10 mouse cellular contexts compared by ENCODE assay signal in the genomic region with DNA sequence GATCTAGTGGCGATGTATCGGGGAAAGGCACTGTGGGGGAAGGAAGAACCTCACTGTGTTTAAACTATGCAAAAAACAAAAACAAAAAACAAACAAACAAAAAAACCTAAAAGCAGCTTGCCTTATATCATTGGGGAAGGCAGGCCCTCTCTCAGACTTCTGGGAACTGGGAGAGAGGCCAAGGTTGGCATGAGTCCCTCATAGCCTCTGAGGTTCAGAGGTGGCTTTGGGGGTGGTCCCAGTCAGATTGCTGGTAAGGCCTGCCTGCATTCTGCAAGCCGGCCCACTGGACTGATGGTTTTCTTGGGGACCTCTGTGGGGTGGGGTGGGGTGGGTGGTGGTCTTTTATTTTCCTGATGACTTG. TPM values are rescaled to one million over a fixed set of nuclear protein-coding genes. Genes with fewer than 3 reads are reported as not detected.
A peak's percentile ranks its signal among the peaks of the same experiment; 100 is the strongest.
DNase-seq lines count a peak whose midpoint lies in the region; ATAC-seq and TF ChIP-seq lines count a peak whose summit lies in the region.
"Had no signal": no experiment of that assay in that cellular context is flagged by ENCODE, and none has a peak within 500 bp of the region (broad histone marks: within the 10 kb centered on the region; RNA-seq: fewer than 3 reads in every experiment).

No protein-coding gene starts in this region.

- peak overlapping the region; percentile 49 for H3K4me2 ChIP-seq in kidney, postnatal 0 days (ENCODE audit: low read length)
- peak overlapping the region; percentile 60 for H3K4me2 ChIP-seq in hindbrain, embryonic 13.5 days
- H3K4me2 ChIP-seq in midbrain, embryonic 12.5 days (replicated peaks) = peak overlapping the region; percentile 64

- 37% methylated on average over 3 of the region's 3 CpGs for WGBS in kidney, postnatal 0 days
- 66% methylated on average over 3 of the region's 3 CpGs for WGBS in embryonic facial prominence, embryonic 10.5 days
- WGBS in hindbrain, embryonic 13.5 days = 45% methylated on average over 3 of the region's 3 CpGs
- 49% methylated on average over 3 of the region's 3 CpGs for WGBS in midbrain, embryonic 12.5 days

- DNase-seq in kidney, postnatal 0 days (ENCODE audit: low spot score) = no peak
- no peak for DNase-seq in kidney, postnatal 4 days
- no peak for DNase-seq in embryonic facial prominence, embryonic 10.5 days (ENCODE audit: low spot score)
- no peak for DNase-seq in urinary bladder, postnatal 36 days (ENCODE audit: low spot score in 2 of 2)
- no peak for DNase-seq in ovary, postnatal 10 days (ENCODE audit: low spot score)

- H3K27ac ChIP-seq in kidney, postnatal 0 days = peak overlapping the region; percentile 80
- 0 out of 2 replicates have a peak overlapping the region, but pooled peaks have one; percentile 78 for H3K27ac ChIP-seq in embryonic facial prominence, embryonic 10.5 days (replicated peaks)
- peak overlapping the region; percentile 62 for H3K27ac ChIP-seq in hindbrain, embryonic 13.5 days
- peak overlapping the region; percentile 25; the same call in 1 of the 2 replicates for H3K27ac ChIP-seq in midbrain, embryonic 12.5 days (replicated peaks)

- no peaks in the 10 kb centered on the region for H3K4me1 ChIP-seq in kidney, postnatal 0 days (replicated peaks; ENCODE audit: insufficient read depth, low read length)
- peaks cover 21% of the 10 kb centered on the region for H3K4me1 ChIP-seq in embryonic facial prominence, embryonic 10.5 days
- H3K4me1 ChIP-seq in hindbrain, embryonic 13.5 days (replicated peaks) = peaks cover 33% of the 10 kb centered on the region
- H3K4me1 ChIP-seq in midbrain, embryonic 12.5 days = peaks cover 19% of the 10 kb centered on the region

- no peak overlapping the region for H3K9ac ChIP-seq in kidney, postnatal 0 days (ENCODE audit: low read depth, low read length)
- H3K9ac ChIP-seq in hindbrain, embryonic 13.5 days = 0 out of 2 replicates have a peak overlapping the region, but pooled peaks have one; percentile 43
- H3K9ac ChIP-seq in midbrain, embryonic 12.5 days (replicated peaks) = 0 out of 2 replicates have a peak overlapping the region, but pooled peaks have one; percentile 28

- H3K4me3 ChIP-seq in kidney, postnatal 0 days (replicated peaks; ENCODE audit: low read depth, low read length) = no peak overlapping the region
- H3K4me3 ChIP-seq in embryonic facial prominence, embryonic 10.5 days = peak overlapping the region; percentile 59
- H3K4me3 ChIP-seq in hindbrain, embryonic 13.5 days = peak overlapping the region; percentile 42
- peak overlapping the region; percentile 53 for H3K4me3 ChIP-seq in midbrain, embryonic 12.5 days

- TF ChIP-seq CTCF in kidney, postnatal 0 days (IDR thresholded peaks at IDR 0.05; ENCODE audit: low read depth) = no peak

- H3K27me3 ChIP-seq in kidney, postnatal 0 days (ENCODE audit: insufficient read depth, low read length) = no peaks in the 10 kb centered on the region
- H3K27me3 ChIP-seq in embryonic facial prominence, embryonic 10.5 days (replicated peaks; ENCODE audit: low read depth, poor library complexity, severe bottlenecking) = no peaks in the 10 kb centered on the region
- no peaks in the 10 kb centered on the region for H3K27me3 ChIP-seq in hindbrain, embryonic 13.5 days
- no peaks in the 10 kb centered on the region for H3K27me3 ChIP-seq in midbrain, embryonic 12.5 days
- H3K27me3 ChIP-seq: Patski had no signal

- no peaks in the 10 kb centered on the region for H3K9me3 ChIP-seq in kidney, postnatal 0 days (replicated peaks; ENCODE audit: low read length)
- H3K9me3 ChIP-seq in embryonic facial prominence, embryonic 10.5 days = peaks cover 11% of the 10 kb centered on the region
- 0 out of 2 replicates have a peak, but pooled peaks cover 4% of the 10 kb centered on the region for H3K9me3 ChIP-seq in hindbrain, embryonic 13.5 days
- 0 out of 2 replicates have a peak, but pooled peaks cover 6% of the 10 kb centered on the region for H3K9me3 ChIP-seq in midbrain, embryonic 12.5 days

- ATAC-seq in kidney, postnatal 0 days (replicated peaks; ENCODE audit: low FRiP score, low read depth) = no peak
- no peak for ATAC-seq in hindbrain, embryonic 13.5 days (ENCODE audit: low FRiP score)
- ATAC-seq in midbrain, embryonic 12.5 days (ENCODE audit: low FRiP score, low read depth) = no peak
- ATAC-seq in megakaryocyte-erythroid progenitor cell, adult 5-6 weeks (replicated peaks; ENCODE audit: low FRiP score, low TSS enrichment, poor library complexity, severe bottlenecking) = no peak
- ATAC-seq: Patski had no signal

- peaks cover 24% of the 10 kb centered on the region; the same call in 1 of the 2 replicates for H3K36me3 ChIP-seq in kidney, postnatal 0 days (ENCODE audit: insufficient read depth, low read length)
- peaks cover 36% of the 10 kb centered on the region for H3K36me3 ChIP-seq in embryonic facial prominence, embryonic 10.5 days (replicated peaks)
- peaks cover 29% of the 10 kb centered on the region for H3K36me3 ChIP-seq in hindbrain, embryonic 13.5 days
- peaks cover 20% of the 10 kb centered on the region for H3K36me3 ChIP-seq in midbrain, embryonic 12.5 days

RNA-seq across cellular contexts. Expression of gene Aldh4a1, which starts 5.7 kb away (rescaled TPM):
- polyA plus RNA-seq in kidney, postnatal 0 days (2015; fragmentation: Nextera tagmentation; extraction: Ambion mirVana) = 91.0 and 106 TPM in 2 replicates
- polyA plus RNA-seq in embryonic facial prominence, embryonic 10.5 days (2016; fragmentation: Nextera tagmentation; extraction: Ambion mirVana) = 24.4 and 25.1 TPM in 2 replicates
- polyA plus RNA-seq in hindbrain, embryonic 13.5 days (2015; fragmentation: Nextera tagmentation; extraction: Ambion mirVana) = 21.8 and 22.2 TPM in 2 replicates
- polyA plus RNA-seq in midbrain, embryonic 12.5 days (2016; fragmentation: Nextera tagmentation; extraction: Ambion mirVana) = 17.5 and 19.6 TPM in 2 replicates
- 8.0 and 13.2 TPM in 2 replicates for total RNA-seq in megakaryocyte-erythroid progenitor cell, adult 5-6 weeks (2014; fragmentation: Nextera tagmentation)
- total RNA-seq in megakaryocyte-erythroid progenitor cell, adult 5-6 weeks (2017) = 9.9 and 13.3 TPM in 2 replicates

RNA-seq across cellular contexts. Expression of gene Gm21969, which starts 14.0 kb away (rescaled TPM):
- polyA plus RNA-seq in kidney, postnatal 0 days (2015; fragmentation: Nextera tagmentation; extraction: Ambion mirVana) = 0.04 TPM in 1 of 2 replicates, not detected in the other
- not detected in 2 replicates for polyA plus RNA-seq in embryonic facial prominence, embryonic 10.5 days (2016; fragmentation: Nextera tagmentation; extraction: Ambion mirVana)
- polyA plus RNA-seq in hindbrain, embryonic 13.5 days (2015; fragmentation: Nextera tagmentation; extraction: Ambion mirVana) = not detected in 2 replicates
- polyA plus RNA-seq in midbrain, embryonic 12.5 days (2016; fragmentation: Nextera tagmentation; extraction: Ambion mirVana) = not detected in 2 replicates
- total RNA-seq in megakaryocyte-erythroid progenitor cell, adult 5-6 weeks (2014; fragmentation: Nextera tagmentation) = not detected in 2 replicates
- total RNA-seq in megakaryocyte-erythroid progenitor cell, adult 5-6 weeks (2017) = not detected in 2 replicates
- total RNA-seq: layer of hippocampus, postnatal 10 days had no signal
- polyA plus RNA-seq: Patski had no signal

RNA-seq across cellular contexts. Expression of gene Tas1r2, which starts 36.4 kb away (rescaled TPM):
- polyA plus RNA-seq in kidney, postnatal 0 days (2015; fragmentation: Nextera tagmentation; extraction: Ambion mirVana) = not detected in 2 replicates
- not detected in 2 replicates for polyA plus RNA-seq in embryonic facial prominence, embryonic 10.5 days (2016; fragmentation: Nextera tagmentation; extraction: Ambion mirVana)
- polyA plus RNA-seq in hindbrain, embryonic 13.5 days (2015; fragmentation: Nextera tagmentation; extraction: Ambion mirVana) = not detected in 2 replicates
- not detected in 2 replicates for polyA plus RNA-seq in midbrain, embryonic 12.5 days (2016; fragmentation: Nextera tagmentation; extraction: Ambion mirVana)
- total RNA-seq in megakaryocyte-erythroid progenitor cell, adult 5-6 weeks (2014; fragmentation: Nextera tagmentation) = not detected in 2 replicates
- not detected in 2 replicates for total RNA-seq in megakaryocyte-erythroid progenitor cell, adult 5-6 weeks (2017)
- total RNA-seq: layer of hippocampus, postnatal 10 days had no signal

Comparison
In these comparisons a context has a peak if more than half of its experiments do, and no peak if none do; other contexts are left out.
1. H3K27ac ChIP-seq: peak in every context shown above with its lines; median percentile 80 in kidney, postnatal 0 days; 78 in embryonic facial prominence, embryonic 10.5 days; 62 in hindbrain, embryonic 13.5 days; 25 in midbrain, embryonic 12.5 days.